Mouse (Mus musculus): Measurements from ENCODE around the gene Slc30a7. TPM values are rescaled to one million over a fixed set of nuclear protein-coding genes. Genes with fewer than 3 reads are reported as not detected.

Gene Slc30a7
- polyA plus RNA-seq, 1 experiment from 2014 or later = 14.5 TPM

GRCm38 (mm10) chr3:116018606-116019005, 11.4 kb upstream of the Slc30a7 start:
- ATAC-seq = no peak
- Histone ChIP-seq H3K27me3 (no peaks in the 10 kb centered on the region), H3K27ac (no peak overlapping the region), H3K4me1 (peaks cover 4% of the 10 kb centered on the region), H3K4me3 (no peak overlapping the region), H3K9me3 (replicated peaks) (no peaks in the 10 kb centered on the region), H3K36me3 (ENCODE audit: poor library complexity, severe bottlenecking) (no peaks in the 10 kb centered on the region), H3K4me2 (no peak overlapping the region), H3K9ac (no peak overlapping the region)
- WGBS = 76% methylated on average over 4 of the region's 4 CpGs

- peak; percentile 57 for ATAC-seq
- no peaks in the 10 kb centered on the region for H3K27me3 ChIP-seq
- H3K4me2 ChIP-seq = no peak overlapping the region
- H3K9ac ChIP-seq = no peak overlapping the region
- no peaks in the 10 kb centered on the region for H3K36me3 ChIP-seq (ENCODE audit: poor library complexity, severe bottlenecking)
- 82% methylated on average over 13 of the region's 13 CpGs for WGBS
- no peak overlapping the region for H3K27ac ChIP-seq
- H3K9me3 ChIP-seq (replicated peaks) = no peaks in the 10 kb centered on the region
- H3K4me1 ChIP-seq = no peaks in the 10 kb centered on the region
- H3K4me3 ChIP-seq = no peak overlapping the region
Observed at GRCm38 (mm10) chr3:116016116-116016515, 8.9 kb upstream of the Slc30a7 start.

GRCm38 (mm10) chr3:116014901-116015300, 7.7 kb upstream of the Slc30a7 start:
- Histone ChIP-seq H3K9me3 (replicated peaks) (no peaks in the 10 kb centered on the region), H3K36me3 (ENCODE audit: poor library complexity, severe bottlenecking) (no peaks in the 10 kb centered on the region), H3K27ac (no peak overlapping the region), H3K4me3 (no peak overlapping the region), H3K9ac (no peak overlapping the region), H3K4me2 (no peak overlapping the region), H3K4me1 (peaks cover 4% of the 10 kb centered on the region; the same call in 1 of the 2 replicates), H3K27me3 (no peaks in the 10 kb centered on the region)
- ATAC-seq = no peak
- WGBS = 95% methylated on average over 6 of the region's 6 CpGs

- 0 out of 2 replicates have a peak overlapping the region, but pooled peaks have one; percentile 2 for H3K4me2 ChIP-seq
- no peak overlapping the region for H3K27ac ChIP-seq
- peaks cover 36% of the 10 kb centered on the region for H3K4me1 ChIP-seq
- no peak overlapping the region for H3K4me3 ChIP-seq
- WGBS = 86% methylated on average over 17 of the region's 17 CpGs
- no peak overlapping the region for H3K9ac ChIP-seq
- peaks cover 3% of the 10 kb centered on the region; the same call in 1 of the 2 replicates for H3K36me3 ChIP-seq (ENCODE audit: poor library complexity, severe bottlenecking)
- ATAC-seq = no peak
- H3K27me3 ChIP-seq = no peaks in the 10 kb centered on the region
- no peaks in the 10 kb centered on the region for H3K9me3 ChIP-seq (replicated peaks)
Observed at GRCm38 (mm10) chr3:116009622-116010344, 2.6 kb upstream of the Slc30a7 start.

GRCm38 (mm10) chr3:116007941-116008440, 785 bp upstream of the Slc30a7 start:
- peak overlapping the region; percentile 84 for H3K27ac ChIP-seq
- peaks cover 15% of the 10 kb centered on the region for H3K36me3 ChIP-seq (ENCODE audit: poor library complexity, severe bottlenecking)
- H3K4me1 ChIP-seq = peaks cover 36% of the 10 kb centered on the region
- H3K4me3 ChIP-seq = peak overlapping the region; percentile 92
- no peaks in the 10 kb centered on the region for H3K9me3 ChIP-seq (replicated peaks)
- WGBS = 0% methylated on average over 12 of the region's 12 CpGs
- H3K9ac ChIP-seq = peak overlapping the region; percentile 92
- H3K4me2 ChIP-seq = peak overlapping the region; percentile 85
- peak; percentile 60 for ATAC-seq
- no peaks in the 10 kb centered on the region for H3K27me3 ChIP-seq

- Histone ChIP-seq H3K4me1 (peaks cover 36% of the 10 kb centered on the region), H3K9me3 (replicated peaks) (no peaks in the 10 kb centered on the region), H3K27ac (peak overlapping the region; percentile 84), H3K36me3 (ENCODE audit: poor library complexity, severe bottlenecking) (peaks cover 22% of the 10 kb centered on the region), H3K4me3 (peak overlapping the region; percentile 92), H3K27me3 (no peaks in the 10 kb centered on the region), H3K9ac (peak overlapping the region; percentile 92), H3K4me2 (peak overlapping the region; percentile 85)
- WGBS = 7% methylated on average over 12 of the region's 12 CpGs
- ATAC-seq = peak; percentile 3; the same call in 1 of the 2 replicates
Observed at GRCm38 (mm10) chr3:116006284-116006977, 775 bp downstream of the Slc30a7 start.

GRCm38 (mm10) chr3:115996929-115997328, 10.3 kb downstream of the Slc30a7 start:
- no peak overlapping the region for H3K27ac ChIP-seq
- ATAC-seq = no peak
- 89% methylated on average over 5 of the region's 5 CpGs for WGBS
- H3K36me3 ChIP-seq (ENCODE audit: poor library complexity, severe bottlenecking) = peaks cover 34% of the 10 kb centered on the region
- no peak overlapping the region for H3K9ac ChIP-seq
- no peak overlapping the region for H3K4me3 ChIP-seq
- H3K4me2 ChIP-seq = no peak overlapping the region
- no peaks in the 10 kb centered on the region for H3K27me3 ChIP-seq
- H3K9me3 ChIP-seq (replicated peaks) = no peaks in the 10 kb centered on the region
- H3K4me1 ChIP-seq = no peaks in the 10 kb centered on the region

- WGBS = 88% methylated on average over 10 of the region's 10 CpGs
- no peak for ATAC-seq
- H3K27me3 ChIP-seq = no peaks in the 10 kb centered on the region
- no peaks in the 10 kb centered on the region for H3K4me1 ChIP-seq
- no peak overlapping the region for H3K4me2 ChIP-seq
- H3K36me3 ChIP-seq (ENCODE audit: poor library complexity, severe bottlenecking) = peaks cover 28% of the 10 kb centered on the region
- no peak overlapping the region for H3K9ac ChIP-seq
- H3K27ac ChIP-seq = no peak overlapping the region
- no peak overlapping the region for H3K4me3 ChIP-seq
- H3K9me3 ChIP-seq (replicated peaks) = no peaks in the 10 kb centered on the region
Observed at GRCm38 (mm10) chr3:115993025-115993424, 14.2 kb downstream of the Slc30a7 start.

GRCm38 (mm10) chr3:115992588-115992987, 14.6 kb downstream of the Slc30a7 start:
- Histone ChIP-seq H3K4me1 (no peaks in the 10 kb centered on the region), H3K4me2 (no peak overlapping the region), H3K9ac (no peak overlapping the region), H3K4me3 (no peak overlapping the region), H3K36me3 (ENCODE audit: poor library complexity, severe bottlenecking) (peaks cover 26% of the 10 kb centered on the region), H3K27ac (no peak overlapping the region), H3K9me3 (replicated peaks) (no peaks in the 10 kb centered on the region), H3K27me3 (no peaks in the 10 kb centered on the region)
- 86% methylated on average over 4 of the region's 4 CpGs for WGBS
- no peak for ATAC-seq

GRCm38 (mm10) chr3:115992103-115992502, 15.1 kb downstream of the Slc30a7 start:
- WGBS = 92% methylated on average over 4 of the region's 4 CpGs
- no peak for ATAC-seq
- H3K9ac ChIP-seq = no peak overlapping the region
- no peak overlapping the region for H3K27ac ChIP-seq
- no peaks in the 10 kb centered on the region for H3K4me1 ChIP-seq
- no peak overlapping the region for H3K4me2 ChIP-seq
- H3K4me3 ChIP-seq = no peak overlapping the region
- H3K9me3 ChIP-seq (replicated peaks) = no peaks in the 10 kb centered on the region
- no peaks in the 10 kb centered on the region for H3K27me3 ChIP-seq
- peaks cover 28% of the 10 kb centered on the region for H3K36me3 ChIP-seq (ENCODE audit: poor library complexity, severe bottlenecking)

- Histone ChIP-seq H3K27me3 (no peaks in the 10 kb centered on the region), H3K9ac (no peak overlapping the region), H3K36me3 (ENCODE audit: poor library complexity, severe bottlenecking) (peaks cover 74% of the 10 kb centered on the region), H3K27ac (no peak overlapping the region), H3K9me3 (replicated peaks) (no peaks in the 10 kb centered on the region), H3K4me3 (no peak overlapping the region), H3K4me1 (peaks cover 4% of the 10 kb centered on the region; the same call in 1 of the 2 replicates), H3K4me2 (no peak overlapping the region)
- 70% methylated on average over 9 of the region's 9 CpGs for WGBS
- ATAC-seq = 0 out of 2 replicates have a peak, but pooled peaks have one; percentile 16
Observed at GRCm38 (mm10) chr3:115985183-115985892, 21.9 kb downstream of the Slc30a7 start.

- Histone ChIP-seq H3K27me3 (no peaks in the 10 kb centered on the region), H3K4me3 (no peak overlapping the region), H3K9ac (no peak overlapping the region), H3K36me3 (ENCODE audit: poor library complexity, severe bottlenecking) (peaks cover 70% of the 10 kb centered on the region), H3K27ac (no peak overlapping the region), H3K4me2 (no peak overlapping the region), H3K4me1 (peaks cover 4% of the 10 kb centered on the region; the same call in 1 of the 2 replicates), H3K9me3 (replicated peaks) (no peaks in the 10 kb centered on the region)
- no peak for ATAC-seq
- 95% methylated on average over 9 of the region's 9 CpGs for WGBS
Observed at GRCm38 (mm10) chr3:115984653-115985052, 22.6 kb downstream of the Slc30a7 start.

Measured in forebrain, embryonic 13.5 days (tissue).